In genomic region chr10:96504340-96504739, GRCm38 (mm10) we compare ENCODE assay signal across 24 mouse cellular contexts.
A peak's percentile ranks its signal among the peaks of the same experiment; 100 is the strongest.
DNase-seq lines count a peak whose midpoint lies in the region; ATAC-seq and TF ChIP-seq lines count a peak whose summit lies in the region.
"Had no signal": no experiment of that assay in that cellular context is flagged by ENCODE, and none has a peak within 500 bp of the region (broad histone marks: within the 10 kb centered on the region; RNA-seq: fewer than 3 reads in every experiment).

No protein-coding gene starts in this region.

- H3K36me3 ChIP-seq in C2C12 (ENCODE audit: control insufficient read depth, insufficient read depth) = no peaks in the 10 kb centered on the region
- no peaks in the 10 kb centered on the region for H3K36me3 ChIP-seq in hindbrain, embryonic 13.5 days
- H3K36me3 ChIP-seq: embryonic facial prominence, embryonic 10.5 days; embryonic facial prominence, embryonic 13.5 days; forebrain, embryonic 10.5 days; hindbrain, embryonic 12.5 days; intestine, embryonic 15.5 days had no signal

- ATAC-seq in hindbrain, embryonic 13.5 days (ENCODE audit: low FRiP score) = no peak
- ATAC-seq: forebrain, embryonic 13.5 days; forebrain, embryonic 16.5 days; hindbrain, embryonic 16.5 days; intestine, embryonic 15.5 days; Patski had no signal

- H3K4me1 ChIP-seq in embryonic fibroblast, embryonic 13.5 days (ENCODE audit: control insufficient read depth, insufficient read depth, low read length) = peaks cover 4% of the 10 kb centered on the region; the same call in 1 of the 2 replicates
- no peaks in the 10 kb centered on the region for H3K4me1 ChIP-seq in hindbrain, embryonic 13.5 days (replicated peaks)
- H3K4me1 ChIP-seq: embryonic facial prominence, embryonic 10.5 days; embryonic facial prominence, embryonic 13.5 days; forebrain, embryonic 10.5 days; forebrain, embryonic 13.5 days; hindbrain, embryonic 12.5 days; intestine, embryonic 15.5 days had no signal

- H3K79me2 ChIP-seq in C2C12 (ENCODE audit: control insufficient read depth, insufficient read depth) = no peaks in the 10 kb centered on the region

- no peak for TF ChIP-seq POLR2A in embryonic fibroblast, embryonic 13.5 days (IDR thresholded peaks at IDR 0.05; ENCODE audit: low read depth, low read length)

- peak overlapping the region; percentile 78; the same call in 1 of the 2 replicates for H3K27ac ChIP-seq in embryonic fibroblast, embryonic 13.5 days (ENCODE audit: insufficient read depth, low read length)
- no peak overlapping the region for H3K27ac ChIP-seq in hindbrain, embryonic 13.5 days
- H3K27ac ChIP-seq: embryonic facial prominence, embryonic 10.5 days; embryonic facial prominence, embryonic 13.5 days; forebrain, embryonic 10.5 days; forebrain, embryonic 13.5 days; hindbrain, embryonic 12.5 days; intestine, embryonic 15.5 days had no signal

- H3K27me3 ChIP-seq in C2C12 (ENCODE audit: control insufficient read depth, insufficient read depth, insufficient read length) = no peaks in the 10 kb centered on the region
- H3K27me3 ChIP-seq in hindbrain, embryonic 13.5 days = no peaks in the 10 kb centered on the region
- H3K27me3 ChIP-seq: embryonic facial prominence, embryonic 13.5 days; forebrain, embryonic 13.5 days; hindbrain, embryonic 12.5 days; intestine, embryonic 15.5 days; Patski had no signal

- H3ac ChIP-seq in C2C12 (ENCODE audit: control insufficient read depth, insufficient read length, low read depth) = no peak overlapping the region

- TF ChIP-seq CTCF in C2C12 (IDR thresholded peaks at IDR 0.05; ENCODE audit: control insufficient read depth, insufficient read depth, insufficient read length) = no peak
- TF ChIP-seq CTCF in embryonic fibroblast, embryonic 13.5 days (IDR thresholded peaks at IDR 0.05; ENCODE audit: borderline replicate concordance, insufficient read depth, low read length) = no peak

- H3K9ac ChIP-seq in hindbrain, embryonic 13.5 days = no peak overlapping the region
- H3K9ac ChIP-seq: embryonic facial prominence, embryonic 13.5 days; forebrain, embryonic 13.5 days; hindbrain, embryonic 12.5 days; intestine, embryonic 15.5 days had no signal

- H3K4me3 ChIP-seq in C2C12 (ENCODE audit: insufficient read depth, poor library complexity, severe bottlenecking) = no peak overlapping the region
- no peak overlapping the region for H3K4me3 ChIP-seq in embryonic fibroblast, embryonic 13.5 days (ENCODE audit: insufficient read depth, low read length)
- H3K4me3 ChIP-seq in hindbrain, embryonic 13.5 days = no peak overlapping the region
- H3K4me3 ChIP-seq: embryonic facial prominence, embryonic 10.5 days; embryonic facial prominence, embryonic 13.5 days; forebrain, embryonic 10.5 days; forebrain, embryonic 13.5 days; hindbrain, embryonic 12.5 days; intestine, embryonic 15.5 days had no signal

- peak; percentile 52 for DNase-seq in heart, adult 11 months
- DNase-seq in heart, adult 18-20 months = no peak
- no peak for DNase-seq in urinary bladder, adult 2 months (ENCODE audit: low spot score)
- DNase-seq: adrenal gland, postnatal 10 days; cerebellum, adult 11-12 months; cerebellum, adult 8-10 months; cerebellum, postnatal 10 days; cerebellum, postnatal 36 days; embryo, embryonic 11 days; gastrocnemius, postnatal 25 days; kidney, adult 11 months had no signal

- H3K9me3 ChIP-seq in hindbrain, embryonic 13.5 days = no peaks in the 10 kb centered on the region
- H3K9me3 ChIP-seq: embryonic facial prominence, embryonic 10.5 days; embryonic facial prominence, embryonic 13.5 days; forebrain, embryonic 10.5 days; forebrain, embryonic 13.5 days; hindbrain, embryonic 12.5 days; intestine, embryonic 15.5 days had no signal

- no peak overlapping the region for H3K4me2 ChIP-seq in hindbrain, embryonic 13.5 days
- H3K4me2 ChIP-seq: embryonic facial prominence, embryonic 13.5 days; forebrain, embryonic 13.5 days; heart, embryonic 11.5 days; hindbrain, embryonic 12.5 days; intestine, embryonic 15.5 days had no signal

- WGBS in hindbrain, embryonic 13.5 days = 88% methylated on average over 8 of the region's 8 CpGs

- no peaks in the 10 kb centered on the region for H3K79me3 ChIP-seq in C2C12 (ENCODE audit: low read depth)

TF ChIP-seq in C2C12, 6 proteins besides CTCF, POLR2A, EP300 and RAD21:
- TF ChIP-seq MAX (IDR thresholded peaks at IDR 0.05) (peak; percentile 33), FOSL1 (IDR thresholded peaks at IDR 0.05; ENCODE audit: insufficient read depth, low read length, poor library complexity, severe bottlenecking) (peak; percentile 4), CEBPB (IDR thresholded peaks at IDR 0.05; ENCODE audit: low read depth) (no peak)
